Mouse (Mus musculus) lung, embryonic 16.5 days (tissue): ENCODE measurements around the gene Psen1. TPM values are rescaled to one million over a fixed set of nuclear protein-coding genes. Genes with fewer than 3 reads are reported as not detected.

Experiments
- ATAC-seq: fragments of 200-750 bp; cut with Nextera tagmentation; 2 replicates; pipeline ENCODE4 v1.8.0; 2017; ENCODE audit warnings: low read depth, mild to moderate bottlenecking, moderate library complexity
- H3K27ac ChIP-seq: fragments of 300-500 bp; sonication (generic); 2 replicates; pipeline ENCODE4 v1.5.1; 2014; ENCODE audit warnings: mild to moderate bottlenecking, control low read depth, low read length
- H3K27me3 ChIP-seq: fragments of 300-500 bp; sonication (generic); 2 replicates; pipeline ENCODE4 v1.6.1; 2014; ENCODE audit warnings: low read depth, low read length, mixed read lengths; ENCODE audit not compliant: control insufficient read depth, insufficient read depth
- H3K36me3 ChIP-seq: fragments of 300-500 bp; sonication (generic); 2 replicates; pipeline ENCODE4 v1.6.1; 2014; ENCODE audit warnings: low read length; ENCODE audit not compliant: control insufficient read depth, insufficient read depth
- H3K4me1 ChIP-seq: fragments of 300-500 bp; sonication (generic); replicated peaks from 2 replicates; pipeline ENCODE4 v1.6.1; 2014; ENCODE audit warnings: low read length, mixed read lengths; ENCODE audit not compliant: control insufficient read depth, insufficient read depth
- H3K4me2 ChIP-seq: fragments of 300-500 bp; sonication (generic); 2 replicates; pipeline ENCODE4 v1.6.1; 2014; ENCODE audit warnings: low read depth, low read length, control low read depth
- H3K4me3 ChIP-seq: fragments of 300-500 bp; sonication (generic); 2 replicates; pipeline ENCODE4 v1.5.1; 2014; ENCODE audit warnings: mild to moderate bottlenecking, low read length, control low read depth
- H3K9ac ChIP-seq: fragments of 300-500 bp; sonication (generic); 2 replicates; pipeline ENCODE4 v1.6.1; 2014; ENCODE audit warnings: low read length, control low read depth
- H3K9me3 ChIP-seq: fragments of 300-500 bp; sonication (generic); 2 replicates; pipeline ENCODE4 v1.6.1; 2016; ENCODE audit warnings: low read length; ENCODE audit not compliant: control insufficient read depth
- WGBS: fragments of 180-500 bp; shearing (Covaris S2); extraction: QIAGEN DNeasy Blood & Tissue Kit; methylation state at CpG from one replicate; pipeline ENCODE4 v1.1.7; 2014; 5-methylcytosine and 5-hydroxymethylcytosine counted together
- polyA plus RNA-seq: library from polyadenylated mRNA; unstranded; fragments of >200 nt; fragmentation: Nextera tagmentation; extraction: Ambion mirVana; gene quantifications from 2 replicates; pipeline ENCODE4 v1.2.1, GENCODE M21; 2015

Psen1 gene
- polyA plus RNA-seq = 54.3 and 56.6 TPM in 2 replicates

DNA sequence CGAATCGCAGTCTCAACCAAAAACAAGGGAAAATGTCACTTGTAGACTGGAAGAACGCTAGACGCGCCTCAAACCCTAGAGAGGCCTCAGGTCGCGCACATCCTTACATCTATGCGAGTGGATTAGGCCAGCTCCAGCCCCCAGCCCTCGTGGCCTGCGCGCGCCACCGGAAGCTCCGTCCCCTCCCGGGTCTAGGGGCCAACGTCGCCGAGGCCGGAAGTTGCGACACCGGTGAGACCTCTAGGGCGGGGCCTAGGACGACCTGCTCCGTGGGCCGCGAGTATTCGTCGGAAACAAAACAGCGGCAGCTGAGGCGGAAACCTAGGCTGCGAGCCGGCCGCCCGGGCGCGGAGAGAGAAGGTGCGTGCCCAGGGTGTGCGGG, at the start of gene Psen1:
TSS of gene Psen1 (plus strand) at position 219 of the 382 bp plus-strand sequence.
- H3K27ac ChIP-seq = peak within 1 kb of the TSS; percentile 93
- WGBS = under 1% methylated on average over 38 of the region's 38 CpGs
- peak; percentile 99 for ATAC-seq
- H3K4me3 ChIP-seq = peak within 1 kb of the TSS; percentile 96
- H3K9ac ChIP-seq = peak within 1 kb of the TSS; percentile 93
- H3K36me3 ChIP-seq = peaks cover 3% of the 10 kb centered on the region; the same call in 1 of the 2 replicates
- H3K4me1 ChIP-seq = peaks cover 8% of the 10 kb centered on the region
- peak within 1 kb of the TSS; percentile 71 for H3K4me2 ChIP-seq
- no peaks in the 10 kb centered on the region for H3K9me3 ChIP-seq
- no peaks in the 10 kb centered on the region for H3K27me3 ChIP-seq

DNA sequence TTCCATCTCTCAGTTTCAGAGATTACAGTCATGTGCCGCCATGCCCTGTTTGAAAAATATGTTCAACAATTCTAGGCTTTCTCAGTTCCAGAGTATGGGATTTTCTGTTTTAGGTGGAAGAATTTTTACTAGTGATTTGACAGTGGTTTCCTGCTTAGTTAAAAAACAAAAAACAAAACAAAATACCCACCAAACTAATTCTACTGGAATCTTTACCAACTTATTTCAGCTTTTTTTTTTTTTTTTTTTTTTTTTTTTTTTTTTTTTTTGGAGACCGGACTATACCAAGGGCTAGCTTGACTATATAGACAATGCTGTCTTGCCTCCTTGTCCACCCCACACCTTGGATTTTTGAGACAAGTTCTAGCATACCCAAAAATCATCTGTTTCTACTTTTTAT, 46.7 kb upstream of the Psen1 start:
- ATAC-seq = no peak
- Histone ChIP-seq H3K27ac (no peak overlapping the region), H3K9me3 (no peaks in the 10 kb centered on the region), H3K27me3 (no peaks in the 10 kb centered on the region), H3K4me1 (no peaks in the 10 kb centered on the region), H3K9ac (no peak overlapping the region), H3K4me3 (no peak overlapping the region), H3K4me2 (no peak overlapping the region), H3K36me3 (peaks cover 43% of the 10 kb centered on the region)
- WGBS = 92% methylated on average over 2 of the region's 2 CpGs

DNA sequence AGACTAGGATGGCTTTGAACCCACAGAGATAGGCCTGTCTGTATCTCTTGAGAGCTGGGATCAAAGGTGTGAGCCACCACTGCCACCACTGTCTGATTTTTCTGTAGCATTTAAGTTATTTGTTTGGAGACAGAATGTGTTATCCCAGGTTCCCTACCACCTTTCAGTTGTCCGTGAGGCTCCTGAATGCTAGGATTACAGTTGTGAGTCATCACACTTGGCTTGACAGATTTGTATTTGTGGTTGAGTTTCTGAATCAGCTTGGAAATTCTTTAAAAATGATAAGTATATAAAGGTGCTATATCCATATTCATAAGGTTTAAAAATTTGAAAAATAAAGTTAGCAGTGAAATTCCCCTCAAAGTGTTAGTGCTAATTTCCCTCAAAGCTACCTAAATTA, 44.8 kb upstream of the Psen1 start:
- Histone ChIP-seq H3K27me3 (no peaks in the 10 kb centered on the region), H3K4me1 (no peaks in the 10 kb centered on the region), H3K4me2 (no peak overlapping the region), H3K9ac (no peak overlapping the region), H3K9me3 (no peaks in the 10 kb centered on the region), H3K27ac (no peak overlapping the region), H3K4me3 (no peak overlapping the region), H3K36me3 (peaks cover 37% of the 10 kb centered on the region)
- no peak for ATAC-seq
- 87% methylated on average over 1 of the region's 1 CpGs for WGBS

DNA sequence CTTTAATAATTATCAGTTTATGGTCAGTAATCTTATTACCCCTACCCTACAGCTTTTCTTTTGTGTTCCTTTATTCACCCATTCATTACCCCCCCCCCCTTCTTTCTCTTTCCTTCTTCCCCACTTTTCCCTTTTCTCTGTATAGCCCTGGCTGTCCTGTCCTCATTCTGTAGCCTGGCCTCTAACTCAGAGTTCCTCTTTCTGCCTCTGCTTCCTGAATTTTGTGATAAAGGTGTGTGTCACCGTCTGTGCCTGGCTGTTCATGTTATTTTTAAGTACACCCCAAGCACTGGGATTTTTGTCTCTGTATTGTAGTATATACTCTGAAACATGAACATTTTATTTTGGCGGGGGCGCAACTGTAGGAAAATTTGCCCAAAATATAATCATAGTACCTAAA, 37.6 kb upstream of the Psen1 start:
- H3K4me2 ChIP-seq = no peak overlapping the region
- no peak for ATAC-seq
- H3K4me3 ChIP-seq = no peak overlapping the region
- H3K27ac ChIP-seq = no peak overlapping the region
- peaks cover 29% of the 10 kb centered on the region for H3K36me3 ChIP-seq
- WGBS = 87% methylated on average over 3 of the region's 3 CpGs
- no peaks in the 10 kb centered on the region for H3K27me3 ChIP-seq
- H3K9ac ChIP-seq = no peak overlapping the region
- H3K9me3 ChIP-seq = no peaks in the 10 kb centered on the region
- no peaks in the 10 kb centered on the region for H3K4me1 ChIP-seq

DNA sequence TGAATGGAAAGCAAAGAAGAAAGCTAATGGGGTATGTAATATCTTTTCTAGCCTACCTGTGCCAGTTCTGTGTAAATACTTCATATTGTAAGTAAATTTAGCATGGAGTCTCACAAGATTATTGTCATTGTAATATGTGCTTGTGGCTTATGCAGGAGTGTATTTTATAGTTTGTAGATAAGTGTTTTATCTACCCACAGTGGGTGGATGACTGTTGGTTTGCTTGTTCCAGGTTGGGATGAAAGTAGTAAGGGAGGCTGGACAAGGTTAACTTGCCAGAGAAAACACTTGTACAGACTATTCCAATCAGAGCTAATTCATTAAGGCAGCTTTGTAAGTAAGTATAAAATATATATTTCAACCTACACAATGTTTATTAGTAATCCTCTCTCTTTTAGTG, 36.5 kb upstream of the Psen1 start:
- Histone ChIP-seq H3K36me3 (peaks cover 22% of the 10 kb centered on the region), H3K27me3 (no peaks in the 10 kb centered on the region), H3K4me1 (no peaks in the 10 kb centered on the region), H3K4me3 (no peak overlapping the region), H3K9ac (no peak overlapping the region), H3K9me3 (no peaks in the 10 kb centered on the region), H3K4me2 (no peak overlapping the region), H3K27ac (no peak overlapping the region)
- no peak for ATAC-seq

DNA sequence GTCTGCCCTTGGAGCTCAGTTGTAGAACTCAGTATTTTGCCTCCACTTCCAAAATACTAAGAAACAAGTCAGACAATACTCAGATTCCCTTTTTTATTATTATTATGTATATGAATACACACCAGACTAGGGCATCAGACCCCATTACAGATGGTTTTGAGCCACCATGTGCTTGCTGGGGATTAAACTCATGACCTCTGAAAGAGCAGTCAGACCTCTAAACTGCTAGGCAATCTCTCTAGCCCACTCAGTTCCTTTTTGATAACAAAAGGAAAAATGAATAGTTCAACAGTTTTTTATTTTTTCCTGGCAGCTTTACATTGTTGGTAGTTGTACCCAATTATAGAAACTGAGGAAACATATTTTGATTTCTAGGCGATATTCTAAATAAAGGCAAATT, 2.5 kb upstream of the Psen1 start:
- no peak overlapping the region for H3K27ac ChIP-seq
- H3K4me2 ChIP-seq = no peak overlapping the region
- H3K4me1 ChIP-seq = peaks cover 6% of the 10 kb centered on the region
- peaks cover 10% of the 10 kb centered on the region for H3K36me3 ChIP-seq
- no peak overlapping the region for H3K4me3 ChIP-seq
- no peak for ATAC-seq
- WGBS = 88% methylated on average over 1 of the region's 1 CpGs
- no peak overlapping the region for H3K9ac ChIP-seq
- H3K27me3 ChIP-seq = no peaks in the 10 kb centered on the region
- no peaks in the 10 kb centered on the region for H3K9me3 ChIP-seq

DNA sequence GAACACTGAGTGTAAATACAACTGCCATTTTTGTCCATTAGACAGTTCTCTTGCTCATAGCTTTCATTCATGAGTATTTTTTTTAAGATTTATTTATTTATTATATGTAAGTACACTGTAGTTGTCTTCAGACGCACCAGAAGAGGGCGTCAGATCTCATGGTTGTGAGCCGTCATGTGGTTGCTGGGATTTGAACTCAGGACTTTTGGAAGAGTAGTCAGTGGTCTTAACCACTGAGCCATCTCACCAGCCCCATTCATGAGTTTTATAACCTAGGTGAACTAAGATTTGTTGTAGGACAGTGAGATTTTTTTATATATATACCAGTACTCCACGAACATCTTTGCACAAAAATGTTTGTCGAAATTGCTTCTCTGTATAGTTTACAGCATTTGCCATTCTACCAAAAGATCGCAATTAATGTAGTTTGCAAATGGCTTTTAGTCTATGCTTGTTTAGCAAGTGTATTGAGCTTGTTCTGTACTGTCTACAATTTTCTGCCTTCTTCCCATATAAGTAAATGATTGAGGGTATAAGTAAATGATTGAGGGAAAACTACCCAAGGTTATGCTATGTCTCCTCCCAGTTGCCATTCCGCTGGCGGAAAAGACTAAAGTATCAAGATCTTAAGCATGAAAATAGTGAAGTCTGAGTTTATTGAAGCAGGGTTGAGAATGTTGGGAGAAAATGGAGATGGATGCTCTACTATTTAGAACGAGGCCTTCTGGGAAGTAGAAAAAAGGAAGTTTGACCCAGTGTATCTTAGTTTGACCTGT, 1.2 kb upstream of the Psen1 start:
- no peak overlapping the region for H3K27ac ChIP-seq
- no peak overlapping the region for H3K4me3 ChIP-seq
- H3K4me2 ChIP-seq = no peak overlapping the region
- no peaks in the 10 kb centered on the region for H3K27me3 ChIP-seq
- H3K9me3 ChIP-seq = no peaks in the 10 kb centered on the region
- peaks cover 6% of the 10 kb centered on the region for H3K4me1 ChIP-seq
- 86% methylated on average over 9 of the region's 9 CpGs for WGBS
- no peak overlapping the region for H3K9ac ChIP-seq
- H3K36me3 ChIP-seq = peaks cover 8% of the 10 kb centered on the region
- ATAC-seq = no peak

DNA sequence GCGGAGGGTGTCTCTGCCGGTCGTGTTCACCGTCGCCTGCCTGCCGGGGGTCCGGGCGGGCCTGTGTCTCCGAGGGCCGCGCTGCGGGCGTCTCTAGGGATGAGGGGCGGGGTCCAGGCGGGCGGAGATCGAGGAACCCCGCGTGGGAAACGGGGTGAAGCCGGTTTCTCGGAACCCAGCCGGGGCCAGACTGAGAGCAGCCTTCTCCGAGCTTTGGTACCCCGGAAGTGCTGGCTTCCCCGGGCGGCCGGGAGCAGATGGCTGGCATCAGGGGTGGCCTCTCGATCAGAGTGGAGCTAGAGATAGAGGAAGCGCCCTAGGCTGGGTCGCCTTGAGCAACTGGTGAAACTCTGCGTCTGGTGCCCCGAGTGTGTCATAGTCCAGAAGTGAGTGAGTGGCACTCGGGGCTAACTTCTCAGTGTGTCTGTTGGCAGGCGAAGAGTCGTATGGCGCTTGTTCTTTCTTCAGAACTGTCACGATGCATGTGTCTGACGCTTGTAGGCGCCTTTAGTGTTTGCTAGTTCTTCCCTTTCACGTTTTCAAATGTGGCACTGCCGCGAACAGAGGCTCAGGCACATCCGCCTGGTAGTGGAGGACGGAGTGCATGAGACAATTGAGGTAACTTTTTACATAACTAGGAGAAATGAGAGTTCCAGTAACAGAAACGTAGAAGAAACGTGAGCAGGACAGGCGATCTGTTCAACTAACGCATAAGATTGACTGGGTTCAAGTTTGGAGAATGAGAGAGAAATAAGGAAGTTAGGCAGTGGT, 549 bp downstream of the Psen1 start:
- peaks cover 1% of the 10 kb centered on the region; the same call in 1 of the 2 replicates for H3K36me3 ChIP-seq
- peak overlapping the region; percentile 96 for H3K4me3 ChIP-seq
- WGBS = under 1% methylated on average over 49 of the region's 49 CpGs
- H3K9ac ChIP-seq = peak overlapping the region; percentile 93
- no peaks in the 10 kb centered on the region for H3K9me3 ChIP-seq
- no peaks in the 10 kb centered on the region for H3K27me3 ChIP-seq
- peak overlapping the region; percentile 71 for H3K4me2 ChIP-seq
- peak overlapping the region; percentile 93 for H3K27ac ChIP-seq
- peak; percentile 83 for ATAC-seq
- H3K4me1 ChIP-seq = peaks cover 8% of the 10 kb centered on the region

DNA sequence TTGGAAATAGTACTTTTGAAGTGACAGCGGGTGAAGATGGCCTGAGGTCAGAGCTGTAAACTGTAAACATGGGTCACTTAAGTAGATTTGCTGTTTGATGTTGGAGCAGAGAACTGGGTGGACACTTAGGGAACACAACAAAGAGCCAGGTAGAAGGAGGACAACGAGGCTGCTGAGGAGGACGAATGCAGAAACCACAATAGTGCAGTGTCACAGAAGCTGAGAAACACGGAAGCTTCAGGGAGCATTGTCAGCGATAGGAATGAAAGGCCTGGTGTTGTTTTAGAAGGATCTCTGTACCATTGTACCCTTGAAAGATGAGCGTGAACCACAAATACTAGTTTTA, 1.1 kb downstream of the Psen1 start:
- ATAC-seq = no peak
- Histone ChIP-seq H3K36me3 (no peaks in the 10 kb centered on the region), H3K4me3 (peak overlapping the region; percentile 96), H3K27ac (peak overlapping the region; percentile 93), H3K4me2 (peak overlapping the region; percentile 71), H3K9ac (peak overlapping the region; percentile 93), H3K27me3 (no peaks in the 10 kb centered on the region), H3K9me3 (no peaks in the 10 kb centered on the region), H3K4me1 (peaks cover 8% of the 10 kb centered on the region)
- 21% methylated on average over 6 of the region's 6 CpGs for WGBS
